Mouse (Mus musculus) subcutaneous adipose tissue, adult 2 months (tissue): Measurements from ENCODE around the gene Olfr148. TPM values are rescaled to one million over a fixed set of nuclear protein-coding genes. Genes with fewer than 3 reads are reported as not detected.

Source experiments
- polyA plus RNA-seq: library from polyadenylated mRNA; depleted of rRNA; stranded (reverse); fragments of >200 nt; gene quantifications from 2 replicates; pipeline ENCODE4 v1.2.3, GENCODE M21; 2012; ENCODE audit warnings: low replicate concordance; rRNA removed

The Olfr148 gene
- polyA plus RNA-seq, result not detected in 2 replicates

DNA sequence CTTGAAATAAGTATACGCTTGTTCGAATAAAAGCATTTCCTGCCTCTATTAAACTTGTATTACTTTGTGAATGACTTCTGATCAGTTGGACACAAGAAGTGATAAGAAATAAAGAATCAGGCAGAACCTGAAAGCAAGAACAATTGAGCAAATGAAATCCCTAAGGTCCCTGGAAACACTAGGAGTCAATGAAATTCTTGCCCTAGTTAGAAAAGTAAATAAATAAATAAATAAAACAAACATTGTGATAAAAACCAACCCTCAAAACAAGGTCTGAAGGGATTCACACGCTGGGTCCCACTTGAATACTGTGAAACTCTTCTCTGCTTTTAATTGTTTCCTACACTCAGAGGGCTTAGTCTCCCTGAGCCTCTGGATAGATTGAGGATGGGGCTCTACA lies at the start of gene Olfr148:
TSS of gene Olfr148 (plus strand) at position 301 of the 400 bp plus-strand sequence.

DNA sequence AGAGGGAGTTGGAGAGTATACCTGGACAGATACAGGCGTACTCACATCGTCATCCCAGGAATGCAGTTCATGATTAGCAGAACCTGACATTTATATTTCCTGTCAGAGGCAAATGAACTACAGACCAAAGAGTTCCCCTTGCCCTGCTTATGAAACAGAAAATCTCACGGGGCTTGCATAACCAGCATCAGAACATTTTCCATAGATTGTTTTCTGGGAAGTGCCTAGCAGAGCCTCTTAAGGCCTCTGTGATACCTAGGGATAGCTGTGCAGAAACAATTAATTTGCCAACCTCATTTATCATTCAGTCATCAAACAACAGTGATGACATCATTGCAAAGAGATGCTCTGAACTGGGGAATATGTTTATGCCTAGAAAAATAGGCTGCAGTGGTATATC lies 35.0 kb upstream of the Olfr148 start, which contains the start of gene Olfr959:
TSS of gene Olfr959 (minus strand) at position 101 of the 400 bp plus-strand sequence.

DNA sequence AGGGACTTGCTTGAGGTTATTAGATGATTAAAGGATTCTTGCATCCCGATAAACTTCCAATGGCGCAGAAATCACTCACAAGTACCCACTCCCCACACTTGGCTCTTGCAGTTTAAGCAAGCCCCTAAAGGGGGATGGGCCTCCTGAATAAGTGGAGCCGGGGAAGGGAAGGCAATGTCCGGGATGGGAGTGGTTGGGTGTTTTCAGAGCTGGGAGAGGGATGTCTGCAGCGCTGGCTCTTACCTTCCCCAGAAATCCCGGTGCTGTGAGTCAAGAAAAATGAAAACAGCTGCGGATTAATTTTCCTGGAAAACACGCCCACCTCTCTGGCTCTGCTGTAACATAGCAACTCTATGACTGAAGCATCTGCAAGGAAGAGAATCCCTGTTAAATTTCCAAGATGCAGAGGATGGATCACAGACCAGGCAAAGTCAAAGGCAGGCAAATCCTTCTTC lies 6.4 kb upstream of the Olfr148 start, which contains the start of gene AW551984:
TSS of gene AW551984 (minus strand) at position 405 of the 455 bp plus-strand sequence.

DNA sequence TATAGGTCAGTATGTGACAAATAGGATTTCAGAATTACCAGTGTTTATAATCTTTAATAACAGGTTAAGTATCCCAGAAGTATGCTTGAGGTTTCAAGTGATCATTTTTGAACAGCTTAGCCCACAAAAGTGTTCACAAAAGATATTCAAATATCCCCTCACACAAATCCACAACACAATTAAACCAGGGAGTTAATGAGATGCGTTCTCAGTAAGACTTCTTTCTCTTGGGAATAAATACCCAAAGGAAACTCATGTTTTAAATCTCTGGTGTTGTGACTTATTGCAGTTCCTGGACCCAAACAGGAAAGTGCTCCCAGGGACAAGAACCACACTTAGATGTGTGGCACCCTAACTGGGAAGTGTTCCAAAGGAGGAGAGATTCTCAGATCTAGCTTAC lies 10.6 kb downstream of the Olfr148 start, which contains the start of gene Olfr960:
TSS of gene Olfr960 (plus strand) at position 301 of the 400 bp plus-strand sequence.

DNA sequence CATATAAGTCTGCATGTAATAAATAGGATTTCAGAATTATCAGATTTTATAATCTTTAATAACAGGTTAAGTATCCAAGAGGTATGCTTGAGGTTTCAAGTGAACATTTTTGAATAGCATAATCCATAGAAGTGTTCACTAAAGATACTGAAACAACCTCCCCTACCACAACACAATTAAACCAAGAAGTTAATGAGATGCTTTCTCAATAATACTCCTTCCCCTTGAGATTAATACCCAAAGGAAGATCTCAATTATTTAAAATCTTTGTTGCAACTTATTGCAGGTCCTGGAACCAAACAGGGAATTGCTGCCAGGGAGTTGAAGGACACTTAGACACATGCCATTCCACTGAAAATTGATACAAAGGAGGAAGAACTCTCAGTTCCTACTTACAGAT lies 34.3 kb downstream of the Olfr148 start, which contains the start of gene Olfr961:
TSS of gene Olfr961 (plus strand) at position 301 of the 400 bp plus-strand sequence.

Other genes starting within 250 kb of the Olfr148 start
- gene Olfr951, start 223.2 kb upstream of the Olfr148 start, polyA plus RNA-seq, result not detected in 2 replicates
- not detected in 2 replicates for gene Olfr952, start 183.5 kb upstream of the Olfr148 start, polyA plus RNA-seq
- gene Olfr954, start 154.0 kb upstream of the Olfr148 start, polyA plus RNA-seq, result not detected in 2 replicates
- gene Olfr955, start 138.7 kb upstream of the Olfr148 start, polyA plus RNA-seq, result not detected in 2 replicates
- not detected in 2 replicates for gene Olfr44, start 116.7 kb upstream of the Olfr148 start, polyA plus RNA-seq
- not detected in 2 replicates for gene Olfr957, start 94.8 kb upstream of the Olfr148 start, polyA plus RNA-seq
- gene Olfr958, start 56.6 kb upstream of the Olfr148 start, polyA plus RNA-seq, result not detected in 2 replicates
- gene Olfr959, start 35.1 kb upstream of the Olfr148 start, polyA plus RNA-seq, result not detected in 2 replicates
- gene AW551984, start 6.3 kb upstream of the Olfr148 start, polyA plus RNA-seq, result 0.56 and 16.2 TPM in 2 replicates
- not detected in 2 replicates for gene Olfr960, start 10.7 kb downstream of the Olfr148 start, polyA plus RNA-seq
- not detected in 2 replicates for gene Olfr961, start 34.4 kb downstream of the Olfr148 start, polyA plus RNA-seq
- gene Olfr963, start 56.5 kb downstream of the Olfr148 start, polyA plus RNA-seq, result not detected in 2 replicates
- not detected in 2 replicates for gene Olfr149, start 96.5 kb downstream of the Olfr148 start, polyA plus RNA-seq
- gene Olfr965, start 100.7 kb downstream of the Olfr148 start, polyA plus RNA-seq, result not detected in 2 replicates
- not detected in 2 replicates for gene Olfr150, start 120.3 kb downstream of the Olfr148 start, polyA plus RNA-seq
- gene Olfr967, start 135.6 kb downstream of the Olfr148 start, polyA plus RNA-seq, result not detected in 2 replicates
- not detected in 2 replicates for gene Olfr968, start 172.6 kb downstream of the Olfr148 start, polyA plus RNA-seq
- not detected in 2 replicates for gene Olfr969, start 180.3 kb downstream of the Olfr148 start, polyA plus RNA-seq
- gene Olfr970, start 198.2 kb downstream of the Olfr148 start, polyA plus RNA-seq, result not detected in 2 replicates
- not detected in 2 replicates for gene Olfr971, start 226.2 kb downstream of the Olfr148 start, polyA plus RNA-seq